In genomic region chr10:47185487-47185886, GRCm38 (mm10) we compare ENCODE assay signal across 22 mouse cellular contexts.
A peak's percentile ranks its signal among the peaks of the same experiment; 100 is the strongest.
DNase-seq lines count a peak whose midpoint lies in the region; ATAC-seq and TF ChIP-seq lines count a peak whose summit lies in the region.
"Had no signal": no experiment of that assay in that cellular context is flagged by ENCODE, and none has a peak within 500 bp of the region (broad histone marks: within the 10 kb centered on the region; RNA-seq: fewer than 3 reads in every experiment).

No protein-coding gene starts in this region.

- ATAC-seq in forebrain, embryonic 12.5 days (ENCODE audit: low FRiP score): 0 out of 2 replicates have a peak, but pooled peaks have one; percentile 20
- no peak for ATAC-seq in forebrain, embryonic 15.5 days (replicated peaks)
- peak; percentile 80; the same call in 1 of the 2 replicates for ATAC-seq in lung, embryonic 14.5 days (ENCODE audit: insufficient read depth)
- peak; percentile 41; the same call in 1 of the 2 replicates for ATAC-seq in lung, postnatal 0 days
- ATAC-seq: CD4-positive, CD25-positive, alpha-beta regulatory T cell, adult 4 months; forebrain, postnatal 0 days; hindbrain, embryonic 16.5 days; inflammation-experienced regulatory T-cells, adult 6 months had no signal

- no peak for TF ChIP-seq CTCF in lung, embryonic 14.5 days (IDR thresholded peaks at IDR 0.05; ENCODE audit: low read depth)
- TF ChIP-seq CTCF in lung, postnatal 0 days (IDR thresholded peaks at IDR 0.05): no peak

- H3K27ac ChIP-seq in forebrain, embryonic 12.5 days: no peak overlapping the region
- no peak overlapping the region for H3K27ac ChIP-seq in forebrain, embryonic 15.5 days (replicated peaks)
- H3K27ac ChIP-seq in lung, embryonic 14.5 days (ENCODE audit: low read depth): no peak overlapping the region
- no peak overlapping the region for H3K27ac ChIP-seq in lung, postnatal 0 days (ENCODE audit: low read length)
- H3K27ac ChIP-seq: forebrain, embryonic 10.5 days; gastrocnemius, adult 2 months; hindbrain, embryonic 12.5 days had no signal

- peak; percentile 79 for DNase-seq in lung, embryonic 14.5 days
- no peak for DNase-seq in lung, postnatal 14 days
- peak; percentile 55 for DNase-seq in lung, postnatal 0 days (ENCODE audit: low spot score)
- no peak for DNase-seq in lung, postnatal 36 days
- peak; percentile 6 to 22 for DNase-seq in lung, postnatal 4 days
- DNase-seq in natural killer cell, adult 2 months (ENCODE audit: low spot score in 2 of 2): no peak
- DNase-seq: adrenal gland, adult 2 months; adrenal gland, postnatal 14 days; cerebellum, adult 11-12 months; cerebellum, adult 8-10 months; forebrain, postnatal 0 days; gastrocnemius, adult 2 months; gastrocnemius, postnatal 14 days; heart, adult 11 months had no signal

- no peak overlapping the region for H3K9ac ChIP-seq in forebrain, embryonic 12.5 days
- H3K9ac ChIP-seq in forebrain, embryonic 15.5 days (replicated peaks): no peak overlapping the region
- no peak overlapping the region for H3K9ac ChIP-seq in lung, embryonic 14.5 days
- H3K9ac ChIP-seq in lung, postnatal 0 days (replicated peaks; ENCODE audit: low read depth): no peak overlapping the region
- H3K9ac ChIP-seq: forebrain, postnatal 0 days; hindbrain, embryonic 12.5 days had no signal

- no peaks in the 10 kb centered on the region for H3K9me3 ChIP-seq in forebrain, embryonic 12.5 days
- H3K9me3 ChIP-seq in forebrain, embryonic 15.5 days: no peaks in the 10 kb centered on the region
- H3K9me3 ChIP-seq in lung, embryonic 14.5 days (ENCODE audit: low read depth, low read length): no peaks in the 10 kb centered on the region
- no peaks in the 10 kb centered on the region for H3K9me3 ChIP-seq in lung, postnatal 0 days (ENCODE audit: low read length)
- H3K9me3 ChIP-seq: forebrain, embryonic 10.5 days; hindbrain, embryonic 12.5 days had no signal

- no peaks in the 10 kb centered on the region for H3K4me1 ChIP-seq in forebrain, embryonic 12.5 days
- no peaks in the 10 kb centered on the region for H3K4me1 ChIP-seq in forebrain, embryonic 15.5 days
- H3K4me1 ChIP-seq in lung, embryonic 14.5 days (ENCODE audit: insufficient read depth): no peaks in the 10 kb centered on the region
- H3K4me1 ChIP-seq in lung, postnatal 0 days (ENCODE audit: insufficient read depth, low read depth, low read length): no peaks in the 10 kb centered on the region
- H3K4me1 ChIP-seq: forebrain, embryonic 10.5 days; hindbrain, embryonic 12.5 days had no signal

- H3K36me3 ChIP-seq in forebrain, embryonic 12.5 days (replicated peaks): no peaks in the 10 kb centered on the region
- no peaks in the 10 kb centered on the region for H3K36me3 ChIP-seq in forebrain, embryonic 15.5 days
- no peaks in the 10 kb centered on the region for H3K36me3 ChIP-seq in lung, embryonic 14.5 days (ENCODE audit: insufficient read depth)
- no peaks in the 10 kb centered on the region for H3K36me3 ChIP-seq in lung, postnatal 0 days (ENCODE audit: insufficient read depth, low read length)
- H3K36me3 ChIP-seq: forebrain, embryonic 10.5 days; hindbrain, embryonic 12.5 days had no signal

- H3K27me3 ChIP-seq in forebrain, embryonic 12.5 days: no peaks in the 10 kb centered on the region
- no peaks in the 10 kb centered on the region for H3K27me3 ChIP-seq in forebrain, embryonic 15.5 days
- H3K27me3 ChIP-seq in lung, embryonic 14.5 days (ENCODE audit: insufficient read depth, low read length): no peaks in the 10 kb centered on the region
- no peaks in the 10 kb centered on the region for H3K27me3 ChIP-seq in lung, postnatal 0 days (replicated peaks; ENCODE audit: insufficient read depth, low read length)
- H3K27me3 ChIP-seq: hindbrain, embryonic 12.5 days had no signal

- WGBS in forebrain, embryonic 12.5 days: 80% methylated on average over 3 of the region's 3 CpGs
- WGBS in forebrain, embryonic 15.5 days: 74% methylated on average over 3 of the region's 3 CpGs
- WGBS in lung, embryonic 14.5 days: 25% methylated on average over 3 of the region's 3 CpGs
- 36% methylated on average over 3 of the region's 3 CpGs for WGBS in lung, postnatal 0 days

- H3K4me2 ChIP-seq in forebrain, embryonic 12.5 days: no peak overlapping the region
- no peak overlapping the region for H3K4me2 ChIP-seq in forebrain, embryonic 15.5 days (replicated peaks)
- H3K4me2 ChIP-seq in lung, embryonic 14.5 days: no peak overlapping the region
- no peak overlapping the region for H3K4me2 ChIP-seq in lung, postnatal 0 days (replicated peaks; ENCODE audit: low read depth, low read length)
- H3K4me2 ChIP-seq: heart, embryonic 11.5 days; hindbrain, embryonic 12.5 days had no signal

- no peak overlapping the region for H3K4me3 ChIP-seq in forebrain, embryonic 12.5 days (replicated peaks)
- H3K4me3 ChIP-seq in forebrain, embryonic 15.5 days: no peak overlapping the region
- H3K4me3 ChIP-seq in lung, embryonic 14.5 days (ENCODE audit: low read depth, low read length): no peak overlapping the region
- H3K4me3 ChIP-seq in lung, postnatal 0 days (ENCODE audit: low read depth, low read length): no peak overlapping the region
- H3K4me3 ChIP-seq: forebrain, embryonic 10.5 days; gastrocnemius, adult 2 months; hindbrain, embryonic 12.5 days had no signal

- TF ChIP-seq EP300 in lung, postnatal 0 days (IDR thresholded peaks at IDR 0.05): no peak

Comparison
In these comparisons a context has a peak if more than half of its experiments do, and no peak if none do; other contexts are left out.
1. DNase-seq: peak in lung, embryonic 14.5 days (single experiment), lung, postnatal 0 days (single experiment) and lung, postnatal 4 days (2 of 2); none in lung, postnatal 14 days (single experiment), lung, postnatal 36 days (single experiment) and natural killer cell, adult 2 months (0 of 2).